Mouse (Mus musculus): Measurements from ENCODE around the gene Ckmt2.

Ckmt2 gene

DNA sequence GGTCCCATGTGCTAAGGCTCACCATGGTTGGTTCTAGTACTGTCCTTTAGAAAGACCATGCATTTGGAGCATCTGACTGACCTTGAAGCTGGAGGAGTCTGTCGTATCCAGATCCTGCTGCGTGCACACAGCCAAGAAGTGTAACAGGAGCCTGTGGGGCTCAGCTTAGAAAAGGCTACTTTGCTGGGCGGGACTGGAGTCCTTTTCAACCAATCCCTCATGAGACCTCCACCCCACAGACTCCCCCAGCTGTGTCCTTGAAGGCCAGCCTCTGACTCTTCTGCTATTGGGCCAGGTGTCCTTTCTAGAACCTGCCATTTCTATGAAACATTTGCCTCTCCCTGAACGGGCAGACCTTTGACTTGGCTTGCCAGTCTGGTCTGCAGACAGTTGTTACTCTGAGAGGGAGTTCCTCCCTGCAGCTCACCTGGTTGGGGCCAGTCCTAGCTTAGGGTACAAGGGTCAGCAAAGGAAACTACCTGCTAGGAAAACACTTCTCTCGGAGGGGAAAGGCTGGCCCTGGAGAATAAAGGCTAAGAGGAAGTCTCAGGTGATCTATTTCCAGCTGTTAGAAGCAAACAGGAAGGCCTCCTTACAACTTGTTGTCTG, at the start of gene Ckmt2:
Gene Ckmt2, minus strand, starts transcription at position 145 of the 609 bp plus-strand sequence.
- DNase-seq (ENCODE audit: low read depth, low spot score): peak; percentile 94

DNA sequence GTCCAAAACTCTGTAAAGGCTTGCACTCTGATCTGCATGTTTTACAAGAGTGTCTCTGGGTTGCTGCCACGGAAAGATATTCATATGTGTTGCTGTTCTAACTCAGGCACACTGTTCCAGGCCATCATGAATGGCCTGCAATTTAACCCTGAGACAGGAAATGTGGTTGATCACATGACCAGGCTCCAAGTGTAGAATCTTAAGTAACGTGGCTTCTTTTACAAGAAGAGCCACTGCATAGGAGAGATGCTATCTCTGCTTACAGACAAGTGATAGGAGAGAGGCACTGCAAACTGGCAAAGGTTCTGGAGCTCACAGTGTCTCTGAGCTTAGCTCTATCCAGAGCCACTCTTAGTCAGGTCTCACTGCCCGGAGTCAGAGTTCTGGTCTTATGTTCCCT, 44.3 kb upstream of the Ckmt2 start:
- DNase-seq (ENCODE audit: low read depth, low spot score): no peak

DNA sequence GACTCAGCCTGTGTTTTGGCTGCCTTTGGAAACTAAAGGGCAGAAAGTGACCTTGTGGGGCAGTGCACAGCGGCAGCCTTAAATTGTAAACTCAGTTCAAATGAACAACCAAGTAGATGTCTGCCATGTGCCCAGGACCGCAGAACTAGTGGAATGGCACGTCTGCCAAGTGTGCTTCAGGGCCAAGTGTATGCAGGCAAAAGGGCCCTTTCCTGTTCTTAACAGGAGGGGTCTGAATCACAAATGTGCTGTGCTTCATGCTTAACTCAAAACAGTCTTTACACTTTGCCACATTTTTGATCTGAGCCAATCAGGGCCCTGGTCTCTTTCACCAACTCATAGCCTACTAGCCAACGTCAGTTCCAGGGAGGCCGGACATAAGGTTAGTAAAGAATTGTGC, 42.1 kb upstream of the Ckmt2 start:
- DNase-seq (ENCODE audit: low read depth, low spot score): no peak

DNA sequence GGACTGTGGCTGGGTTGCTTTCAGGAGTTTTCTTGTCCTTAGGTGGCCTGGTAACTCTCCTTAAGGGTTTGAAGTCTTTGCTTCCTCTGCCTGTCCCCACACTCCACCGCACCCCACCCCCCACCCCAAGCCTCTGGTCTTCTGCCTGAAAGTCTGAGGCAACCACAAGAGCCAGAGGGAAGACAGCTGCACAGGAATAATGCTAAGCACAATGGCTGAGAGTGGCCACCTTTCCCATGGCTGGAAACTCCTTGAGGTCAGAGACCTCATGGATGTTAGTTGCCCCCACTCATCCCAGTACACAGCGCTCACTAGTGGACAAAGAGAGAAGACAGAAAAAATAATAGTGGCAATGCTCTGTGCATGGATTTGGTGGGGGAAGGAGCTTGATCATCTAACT, 41.1 kb upstream of the Ckmt2 start:
- no peak for DNase-seq (ENCODE audit: low read depth, low spot score)

DNA sequence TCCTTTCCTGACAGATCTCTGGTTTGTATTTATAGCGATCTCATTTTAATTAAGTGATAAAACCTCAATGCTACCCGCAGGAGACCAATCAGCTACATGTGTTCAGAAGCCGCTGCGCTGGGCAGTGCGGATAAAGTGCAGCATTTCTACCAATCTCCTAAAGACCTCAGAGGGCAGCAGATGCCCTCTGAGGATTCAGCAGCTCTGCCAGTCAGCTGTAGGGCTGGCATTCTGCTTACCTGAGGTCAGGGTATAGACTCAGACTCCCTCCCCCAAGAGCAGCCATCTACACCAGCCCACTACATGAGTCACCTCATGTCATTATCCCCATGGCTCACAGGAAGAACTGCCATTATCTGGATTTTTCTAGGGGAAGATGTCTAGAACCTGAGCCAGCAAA, 39.6 kb upstream of the Ckmt2 start:
- no peak for DNase-seq (ENCODE audit: low read depth, low spot score)

DNA sequence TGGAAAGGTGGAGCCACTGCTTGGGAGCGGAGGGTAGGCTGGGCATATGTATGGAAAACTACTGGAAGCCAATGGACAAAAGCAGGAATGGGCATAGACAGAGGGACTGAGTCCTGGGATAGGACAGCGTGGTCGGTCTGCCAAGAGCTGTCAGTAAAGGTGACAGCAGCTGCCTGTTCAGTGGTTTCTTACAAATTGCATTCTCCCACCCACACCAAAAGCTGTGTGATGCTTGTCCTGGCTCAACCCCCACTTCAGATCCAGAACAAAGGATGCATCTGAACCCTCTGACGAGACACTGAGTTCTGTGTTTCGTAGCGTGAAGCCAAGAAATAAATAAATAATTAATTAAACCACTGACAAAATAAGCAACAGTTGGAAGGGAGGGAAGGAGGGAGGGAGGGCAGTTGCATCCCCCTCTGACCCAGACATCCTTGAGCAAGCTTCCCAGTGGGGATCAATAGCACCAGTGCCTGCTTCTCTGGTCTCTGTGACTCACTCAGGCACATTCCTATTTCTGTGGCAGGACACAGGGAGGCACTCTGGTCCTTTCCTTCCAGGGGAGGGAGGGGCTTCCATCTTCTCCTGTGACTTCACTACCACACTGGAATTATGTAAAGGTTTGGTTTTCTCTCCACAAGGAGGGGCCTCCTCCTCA, 39.0 kb upstream of the Ckmt2 start:
- no peak for DNase-seq (ENCODE audit: low read depth, low spot score)

DNA sequence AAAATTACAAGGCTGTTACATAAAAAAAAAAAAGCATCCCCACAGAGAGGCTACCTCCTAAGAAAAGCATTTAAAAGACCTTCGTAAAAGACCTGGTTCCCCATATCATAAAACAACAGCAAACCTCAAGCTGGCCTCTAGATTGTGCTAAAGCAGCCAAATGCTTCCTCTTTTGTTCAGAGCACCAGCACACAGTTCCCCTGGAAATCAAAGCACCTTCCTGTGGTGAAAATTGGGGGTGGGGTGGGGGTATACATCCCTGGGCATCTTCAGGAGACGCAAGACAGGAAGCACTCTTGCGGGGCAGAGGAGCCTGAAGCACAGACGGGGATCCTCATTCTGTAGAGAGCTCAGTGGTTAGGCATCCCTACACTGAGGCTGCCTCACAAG, 38.5 kb upstream of the Ckmt2 start:
- DNase-seq (ENCODE audit: low read depth, low spot score): no peak

DNA sequence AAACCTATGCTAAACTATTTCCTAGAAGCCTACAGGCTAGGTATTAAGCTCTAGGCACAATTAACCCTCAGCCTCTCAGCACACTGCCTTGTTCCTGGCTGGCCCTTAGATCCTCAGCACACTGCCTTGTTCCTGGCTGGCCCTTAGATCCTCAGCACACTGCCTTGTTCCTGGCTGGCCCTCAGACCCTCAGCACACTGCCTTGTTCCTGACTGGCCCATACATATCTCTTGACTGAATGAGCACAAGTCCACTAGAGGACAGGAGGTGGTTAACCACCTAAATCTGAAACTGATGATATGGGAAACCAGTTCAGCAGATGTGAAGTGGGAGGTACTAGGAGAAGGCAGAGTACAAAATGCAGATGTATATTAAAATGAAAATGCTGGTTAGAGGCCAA, 35.0 kb upstream of the Ckmt2 start:
- no peak for DNase-seq (ENCODE audit: low read depth, low spot score)

DNA sequence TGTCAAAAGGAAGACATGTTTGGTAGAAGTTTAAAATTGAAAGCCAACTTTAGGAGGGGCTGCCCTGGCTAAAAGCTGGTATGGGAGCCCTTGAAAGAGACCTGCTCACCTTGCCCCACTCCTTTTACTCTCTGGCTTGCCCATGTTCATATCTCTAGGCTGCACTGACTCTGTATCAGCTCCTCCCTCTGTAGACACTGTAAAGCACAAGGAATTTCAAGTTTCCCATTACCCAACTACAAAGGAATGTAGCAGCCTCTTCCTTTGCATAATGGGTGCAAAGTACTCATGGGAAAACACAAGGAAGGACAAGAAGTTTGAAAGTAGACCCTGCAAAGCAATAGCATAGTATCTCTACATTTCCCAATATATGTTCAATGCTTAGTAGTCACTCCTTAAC, 34.5 kb upstream of the Ckmt2 start:
- DNase-seq (ENCODE audit: low read depth, low spot score): no peak

DNA sequence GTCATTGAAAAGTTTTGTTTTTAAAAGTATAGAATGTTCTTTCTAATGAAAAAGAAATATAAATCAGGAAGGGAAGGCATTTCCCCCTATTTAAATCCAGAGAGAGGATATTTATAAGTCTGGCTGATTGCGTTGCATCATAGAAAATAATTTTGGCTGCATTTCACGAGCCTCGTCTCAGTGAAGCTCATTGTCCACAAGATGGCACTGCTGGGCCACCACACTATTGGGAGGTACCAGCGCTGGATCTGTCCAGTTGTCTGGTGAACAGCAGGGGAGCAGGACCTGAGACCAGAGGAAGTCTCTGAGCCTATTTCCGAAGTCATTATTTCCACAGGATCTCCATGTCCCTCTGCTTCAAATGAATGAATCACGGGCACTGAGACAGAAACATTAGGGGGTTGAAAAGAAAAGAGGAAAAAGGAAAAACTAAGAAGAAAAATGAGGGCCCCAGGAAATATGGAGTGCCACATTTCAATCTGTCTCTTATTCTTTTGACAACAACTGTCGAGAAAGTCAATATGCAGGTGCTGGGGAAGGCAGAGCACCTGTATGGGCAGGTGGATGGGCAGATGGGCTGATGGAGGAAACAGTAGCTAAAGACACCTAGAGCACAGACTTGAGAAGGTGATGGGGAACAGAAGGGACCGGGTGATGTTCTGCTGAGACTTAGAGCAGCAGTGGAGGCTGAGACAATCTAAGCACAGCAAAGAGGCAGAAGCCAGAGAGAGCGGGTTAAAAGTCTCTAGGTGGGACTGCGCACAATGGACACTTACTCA, 31.7 kb upstream of the Ckmt2 start:
- DNase-seq (ENCODE audit: low read depth, low spot score): peak; percentile 69

DNA sequence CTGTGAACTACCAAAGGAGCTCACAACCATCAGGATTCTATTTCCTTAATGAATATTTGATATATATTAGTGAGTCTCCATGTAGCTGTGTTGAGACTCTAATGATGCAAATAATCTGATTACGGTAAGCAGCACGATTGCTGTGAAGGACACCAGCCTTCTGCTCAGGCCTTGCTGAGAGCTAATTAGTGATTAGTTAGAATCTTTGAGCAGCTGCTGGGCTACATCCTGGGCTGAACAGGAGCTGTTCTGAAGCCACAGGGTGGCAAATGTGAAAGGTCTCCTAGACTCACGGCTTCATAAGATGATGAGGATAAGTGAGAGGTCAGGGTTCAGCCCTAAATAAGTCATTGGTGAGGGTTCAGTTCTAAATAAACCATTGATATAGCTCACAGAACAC, 29.7 kb upstream of the Ckmt2 start:
- no peak for DNase-seq (ENCODE audit: low read depth, low spot score)

DNA sequence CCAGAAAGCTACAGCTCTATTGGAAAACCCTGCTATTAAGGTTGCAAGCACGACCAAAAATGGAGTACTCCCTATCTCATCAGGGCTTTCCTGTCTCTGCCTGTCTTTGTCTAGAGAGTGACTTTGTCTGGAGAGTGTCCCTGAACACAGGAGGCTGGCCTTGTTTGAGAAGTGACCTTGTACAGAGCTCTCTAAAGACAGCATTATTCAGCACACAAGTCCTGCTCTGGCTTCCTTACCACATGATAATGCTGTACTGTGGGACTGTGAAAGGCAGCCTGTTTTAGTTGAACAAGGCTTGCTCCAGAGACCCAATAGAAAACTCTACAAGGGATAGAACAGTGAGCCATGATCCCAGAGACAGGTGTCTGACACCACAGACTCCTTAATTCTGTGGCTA, 19.8 kb upstream of the Ckmt2 start:
- DNase-seq (ENCODE audit: low read depth, low spot score): no peak

DNA sequence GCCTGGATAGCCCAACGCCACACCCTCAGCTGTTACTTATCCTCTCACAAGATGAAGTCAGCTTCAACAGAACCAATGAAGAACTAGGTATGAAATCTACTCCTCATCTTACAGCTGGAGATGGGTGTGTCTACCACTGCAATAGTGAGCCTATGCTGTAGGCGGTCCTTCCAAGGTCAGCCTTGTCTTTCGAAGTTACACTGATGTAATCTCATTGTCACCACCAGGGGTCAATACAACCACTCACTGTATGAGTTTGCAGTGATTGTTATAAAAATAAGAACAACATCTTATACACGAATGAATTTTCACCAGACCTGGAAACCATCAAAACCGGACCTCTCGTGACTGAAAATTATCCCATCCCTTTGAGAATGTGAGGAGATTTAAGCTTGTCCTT, 16.4 kb upstream of the Ckmt2 start:
- no peak for DNase-seq (ENCODE audit: low read depth, low spot score)

DNA sequence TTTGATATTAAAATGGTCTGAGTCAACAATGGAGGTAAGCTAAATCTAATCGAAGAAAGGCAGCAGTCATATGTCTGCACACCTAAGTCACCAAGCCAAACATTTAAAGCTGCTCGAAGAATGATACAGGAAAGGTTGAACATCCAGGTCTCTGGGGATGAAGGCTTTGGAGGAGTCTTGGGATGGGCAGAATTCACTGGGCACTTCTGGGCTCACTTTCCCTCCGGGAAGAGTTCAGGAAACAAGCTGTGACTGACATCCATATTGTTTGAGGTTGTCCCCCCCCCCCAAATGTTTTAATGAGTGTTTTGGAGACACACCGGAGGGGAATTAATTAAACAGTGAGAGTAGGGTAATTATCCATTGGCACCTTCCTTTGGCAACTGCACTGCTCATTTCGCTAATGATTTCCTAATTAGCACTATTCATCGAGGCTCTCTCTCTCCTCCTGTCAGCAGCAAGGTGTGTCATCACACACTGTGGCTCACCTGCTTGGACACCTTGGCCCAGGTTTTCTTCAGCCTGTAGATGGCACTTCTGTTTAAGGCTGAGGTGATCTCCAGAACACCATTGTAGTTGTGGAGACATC, 13.4 kb upstream of the Ckmt2 start:
- no peak for DNase-seq (ENCODE audit: low read depth, low spot score)

DNA sequence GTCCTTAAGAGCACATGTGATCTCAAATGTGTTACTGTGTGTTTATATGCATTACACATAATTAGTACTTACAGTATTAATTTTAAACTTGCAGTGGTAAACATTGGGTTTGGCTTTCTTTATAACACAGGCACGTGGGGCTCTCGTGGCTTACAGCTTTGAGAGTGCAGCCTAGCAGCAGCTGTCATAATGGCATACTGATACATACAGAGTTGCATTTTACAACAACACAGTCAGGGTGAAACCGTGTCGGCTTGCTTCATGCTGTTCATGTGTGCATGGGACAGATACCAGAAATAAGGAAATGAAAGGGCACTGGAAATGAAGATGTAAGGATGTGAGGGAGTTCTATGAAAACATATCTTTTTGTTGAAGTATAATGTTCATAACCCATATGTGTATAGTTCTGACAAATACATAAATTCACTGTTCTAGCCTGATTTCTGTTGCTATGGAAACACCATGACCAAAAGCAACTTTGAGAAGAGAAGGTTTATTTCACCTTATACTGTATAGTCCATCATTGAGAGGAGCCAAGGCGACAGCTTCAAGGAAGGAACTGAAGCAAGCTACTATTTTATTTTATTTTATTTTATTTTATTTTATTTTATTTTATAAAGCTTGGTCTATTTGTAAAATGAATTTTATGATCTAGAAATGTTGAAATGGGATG, 8.2 kb upstream of the Ckmt2 start:
- no peak for DNase-seq (ENCODE audit: low read depth, low spot score)

DNA sequence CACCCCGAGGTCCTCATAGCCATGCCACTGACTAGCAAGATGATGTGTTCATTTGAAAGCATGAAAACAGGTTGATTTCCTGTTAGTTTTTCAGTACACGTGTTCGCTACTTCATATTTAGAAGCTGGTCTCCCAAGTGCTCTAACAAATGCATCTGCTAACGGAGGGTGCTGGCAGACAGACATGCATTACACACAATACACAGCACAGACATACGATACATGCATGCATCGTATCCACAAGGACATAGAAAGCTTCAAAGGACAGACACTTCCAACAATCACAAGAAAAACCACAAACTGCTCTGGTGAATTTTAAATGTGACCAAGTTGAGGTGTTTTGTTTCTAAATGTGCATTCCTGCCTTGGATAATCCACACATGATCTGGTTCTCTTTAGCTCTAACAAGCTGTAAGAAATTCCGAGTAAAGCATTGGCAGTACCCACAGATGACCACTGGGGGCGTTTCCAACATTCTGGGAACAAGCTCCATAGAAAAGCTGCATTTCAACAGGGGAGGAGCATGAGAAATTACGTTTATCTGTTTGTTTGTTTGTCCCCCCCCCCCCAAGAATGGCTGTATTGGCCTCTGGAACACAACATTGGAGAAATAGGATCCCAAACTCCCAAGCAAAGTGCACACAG, 5.3 kb upstream of the Ckmt2 start:
- DNase-seq (ENCODE audit: low read depth, low spot score): no peak

DNA sequence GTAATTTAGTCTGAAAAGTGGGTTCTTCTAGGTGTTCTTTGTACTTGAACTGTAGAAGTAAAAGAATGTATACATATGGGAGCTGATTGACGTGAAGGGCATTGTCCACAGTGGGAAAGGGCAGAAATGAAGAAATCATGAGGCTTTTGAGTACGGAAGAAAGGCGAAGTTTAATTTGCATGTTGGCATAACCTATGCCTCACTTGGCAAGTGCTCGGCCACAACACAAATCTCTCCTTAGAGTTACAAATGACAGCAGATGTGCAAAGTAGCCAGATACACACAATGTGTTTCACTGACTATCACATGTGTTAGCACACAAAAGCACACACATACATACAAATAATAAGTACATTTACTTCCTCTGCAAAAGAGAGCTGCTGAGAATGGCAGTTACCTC, 3.6 kb upstream of the Ckmt2 start:
- no peak for DNase-seq (ENCODE audit: low read depth, low spot score)

DNA sequence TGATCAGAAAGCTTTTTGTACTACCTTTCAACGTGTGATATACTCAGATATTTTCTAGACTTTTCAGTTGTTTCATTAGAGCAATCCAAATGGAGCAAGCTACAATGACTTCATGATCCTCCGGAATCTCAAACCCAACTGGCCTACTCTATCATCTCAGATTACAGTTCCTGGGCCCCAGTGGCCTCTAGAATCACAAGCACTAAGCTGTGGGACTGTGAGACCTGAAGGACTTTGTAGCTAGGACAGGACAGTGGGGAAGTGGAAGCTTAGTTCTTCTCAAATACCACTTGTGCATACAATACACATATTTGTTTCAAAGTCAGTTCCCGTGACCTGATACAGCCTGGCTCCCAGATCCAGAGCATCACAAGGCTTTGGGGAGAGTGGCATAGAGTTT, 1.3 kb upstream of the Ckmt2 start:
- DNase-seq (ENCODE audit: low read depth, low spot score): peak; percentile 57

DNA sequence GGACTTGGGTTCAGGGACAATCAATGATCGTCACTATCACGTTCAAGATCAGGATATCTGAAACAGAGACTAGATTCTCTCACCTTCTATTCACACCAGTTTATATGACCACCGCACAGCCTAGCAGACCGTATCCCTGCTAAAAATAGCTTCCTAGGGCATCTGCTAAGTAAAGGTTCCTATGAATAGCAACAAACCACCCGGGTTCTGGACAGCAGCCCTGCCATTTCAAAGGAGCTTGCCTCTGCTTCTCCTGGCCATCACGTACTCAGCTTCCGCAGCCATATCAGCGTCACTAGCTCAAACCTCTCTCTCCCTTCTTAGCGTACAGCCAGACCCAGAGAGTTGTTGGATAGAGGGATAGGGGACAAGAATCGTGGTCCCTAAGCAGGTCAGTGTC, 665 bp upstream of the Ckmt2 start:
- DNase-seq (ENCODE audit: low read depth, low spot score): peak; percentile 91

DNA sequence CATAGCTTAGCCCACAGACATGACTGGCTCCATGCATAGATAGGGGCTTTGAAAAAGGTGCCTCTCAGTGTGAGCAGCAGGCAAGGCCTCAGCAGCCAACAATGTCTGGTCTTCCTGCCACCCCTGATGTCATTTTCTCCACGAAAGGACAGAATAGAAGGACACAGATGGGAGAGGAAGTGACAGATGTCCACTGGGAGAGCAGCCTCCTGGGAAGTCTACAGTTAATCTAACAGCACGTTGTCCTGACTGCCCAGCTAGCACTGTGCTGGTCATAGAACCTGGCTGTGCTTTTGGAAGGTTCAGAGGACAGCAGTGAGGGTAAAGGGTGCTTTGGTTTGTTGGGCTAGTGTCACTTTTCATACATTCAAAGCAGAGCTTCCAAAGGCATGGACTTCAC, 1.1 kb downstream of the Ckmt2 start:
- DNase-seq (ENCODE audit: low read depth, low spot score): no peak

DNA sequence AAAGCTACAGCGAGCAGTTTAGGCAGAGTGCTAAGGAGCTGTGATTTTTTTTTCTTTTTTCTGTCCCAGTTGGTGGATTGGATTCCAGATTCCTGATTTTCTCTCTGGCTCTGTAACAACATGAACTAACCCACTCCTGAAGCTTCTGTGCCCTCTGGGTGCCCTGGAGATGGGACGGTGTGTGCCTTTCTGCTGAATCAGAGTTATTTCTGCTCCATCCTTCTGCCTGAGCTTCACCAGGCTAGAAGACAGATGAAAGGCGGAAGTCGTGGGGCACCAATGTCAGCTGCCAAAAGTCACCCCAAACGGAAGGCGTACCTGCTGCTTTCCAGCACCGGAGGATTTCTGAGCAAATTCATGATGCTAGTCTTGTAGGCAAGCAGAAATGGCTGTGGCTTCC, 2.1 kb downstream of the Ckmt2 start:
- no peak for DNase-seq (ENCODE audit: low read depth, low spot score)
